Mouse (Mus musculus) MEL-GATA-1-ER (cell line): ENCODE results near the gene Smco1.

Source experiments
- DNase-seq: peaks from one replicate; pipeline ENCODE4 v3.0.0-alpha.2; 2012; ENCODE audit warnings: low read depth; ENCODE audit errors: extremely low read depth

Smco1 gene

GRCm38 (mm10) chr16:32311970-32312369 lies 40.7 kb downstream of the Smco1 start:
- DNase-seq: no peak

GRCm38 (mm10) chr16:32312386-32312785 lies 41.1 kb downstream of the Smco1 start:
- DNase-seq: no peak

- no peak for DNase-seq
Measured at GRCm38 (mm10) chr16:32312859-32313258, 41.6 kb downstream of the Smco1 start.

- no peak for DNase-seq
Measured at GRCm38 (mm10) chr16:32316601-32317000, 45.3 kb downstream of the Smco1 start.

GRCm38 (mm10) chr16:32323953-32324352 lies 52.7 kb downstream of the Smco1 start:
- no peak for DNase-seq
